ENCODE assay signal across 8 mouse cellular contexts in genomic region chr4:119421921-119422293, GRCm38 (mm10). TPM values are rescaled to one million over a fixed set of nuclear protein-coding genes. Genes with fewer than 3 reads are reported as not detected.
DNase-seq lines count a peak whose midpoint lies in the region; ATAC-seq and TF ChIP-seq lines count a peak whose summit lies in the region.

No protein-coding gene starts in this region.

- no peaks in the 10 kb centered on the region for H3K36me3 ChIP-seq in liver, embryonic 14.5 days (replicated peaks; ENCODE audit: control insufficient read depth, insufficient read depth, low read depth)
- H3K36me3 ChIP-seq in small intestine, adult 2 months (ENCODE audit: control insufficient read depth, insufficient read depth, low read length): peaks cover 5% of the 10 kb centered on the region; the same call in 1 of the 2 replicates

- peaks cover 31 to 42% of the 10 kb centered on the region in 2 experiments for H3K4me1 ChIP-seq in liver, embryonic 14.5 days (replicated peaks; ENCODE audit: control insufficient read depth in 2 of 2, insufficient read depth in 2 of 2, low read length in 1 of 2)
- H3K4me1 ChIP-seq in small intestine, adult 2 months (ENCODE audit: control insufficient read depth, insufficient read depth, insufficient read length, low read length): peaks cover 11% of the 10 kb centered on the region

- peak overlapping the region; percentile 66 for H3K9ac ChIP-seq in liver, embryonic 14.5 days (replicated peaks)

- TF ChIP-seq POLR2A in small intestine, adult 2 months (IDR thresholded peaks at IDR 0.05; ENCODE audit: low read depth, low read length): no peak

- no peak for TF ChIP-seq EP300 in liver, embryonic 14.5 days (IDR thresholded peaks at IDR 0.05; ENCODE audit: low read depth)

- TF ChIP-seq CTCF in liver, embryonic 14.5 days (IDR thresholded peaks at IDR 0.05; ENCODE audit: low read depth): no peak
- TF ChIP-seq CTCF in small intestine, adult 2 months (IDR thresholded peaks at IDR 0.05; ENCODE audit: extremely low read depth, insufficient read length, insufficient replicate concordance, low read depth, low read length): no peak

- ATAC-seq in liver, embryonic 14.5 days (ENCODE audit: insufficient read depth): peak; percentile 40

- H3K4me3 ChIP-seq in liver, embryonic 14.5 days (ENCODE audit: insufficient read depth in 1 of 2, low read depth in 2 of 2, low read length in 2 of 2): peak overlapping the region; percentile 73 to 84
- H3K4me3 ChIP-seq in small intestine, adult 2 months (ENCODE audit: low read depth, low read length): peak overlapping the region; percentile 79

- intact Hi-C loops in left cerebral cortex, postnatal 14 days (cut with DNase I): no loop called here

- DNase-seq in adrenal gland, postnatal 25 days: peak; percentile 39
- no peak for DNase-seq in adrenal gland, adult 2 months
- DNase-seq in right cerebral cortex, postnatal 14 days: peak; percentile 33
- no peak for DNase-seq in right cerebral cortex, adult 18-20 months
- DNase-seq in gastrocnemius, postnatal 4 days (ENCODE audit: low spot score in 2 of 2): peak; percentile 25 to 55
- no peak for DNase-seq in liver, embryonic 14.5 days (ENCODE audit: low read depth in 3 of 3, low spot score in 3 of 3)
- no peak for DNase-seq in left cerebral cortex, postnatal 14 days (ENCODE audit: low spot score in 2 of 2)

- H3K9me3 ChIP-seq in liver, embryonic 14.5 days (ENCODE audit: control insufficient read depth, low read length): no peaks in the 10 kb centered on the region

- no peaks in the 10 kb centered on the region for H3K27me3 ChIP-seq in liver, embryonic 14.5 days (ENCODE audit: control insufficient read depth, insufficient read depth, low read length)
- no peaks in the 10 kb centered on the region for H3K27me3 ChIP-seq in small intestine, adult 2 months (ENCODE audit: control insufficient read depth, insufficient read depth, low read length)

- H3K4me2 ChIP-seq in liver, embryonic 14.5 days (ENCODE audit: low read depth): peak overlapping the region; percentile 71

- H3K27ac ChIP-seq in liver, embryonic 14.5 days: no peak overlapping the region
- H3K27ac ChIP-seq in small intestine, adult 2 months (ENCODE audit: insufficient read depth, low read depth, low read length): peak overlapping the region; percentile 97

- WGBS in liver, embryonic 14.5 days (ENCODE audit: insufficient replicate concordance): under 1% methylated on average over 26 of the region's 31 CpGs
- under 1% methylated on average over 31 of the region's 31 CpGs for WGBS in small intestine, adult 2 months

RNA-seq across cellular contexts. Expression of gene Ppcs, which starts 0.3 kb away (rescaled TPM):
- 45.9 and 48.6 TPM in 2 replicates for total RNA-seq in adrenal gland, postnatal 25 days (2021)
- total RNA-seq in adrenal gland, adult 2 months (2021): 10 to 100 TPM; 28.9 to 55.6 TPM
- 60.9 and 75.8 TPM in 2 replicates for polyA plus RNA-seq in adrenal gland, adult 2 months (2012; rRNA removed)
- total RNA-seq in gastrocnemius, postnatal 4 days (2021): 1 to 10 TPM; 5.7 to 6.0 TPM
- polyA plus RNA-seq in liver, embryonic 14.5 days (2012; rRNA removed): 5.0 and 6.5 TPM in 2 replicates
- polyA plus RNA-seq in liver, embryonic 14.5 days (2014; fragmentation: Nextera tagmentation; extraction: Ambion mirVana): 14.4 and 15.5 TPM in 2 replicates
- polyA plus RNA-seq in small intestine, adult 2 months (2012; rRNA removed): 13.9 and 24.7 TPM in 2 replicates
- total RNA-seq in left cerebral cortex, postnatal 14 days (2021): 1 to 10 TPM; 4.5 to 5.7 TPM

RNA-seq across cellular contexts. Expression of gene Zmynd12, which starts 0.7 kb away (rescaled TPM):
- 2.3 and 4.5 TPM in 2 replicates for total RNA-seq in adrenal gland, postnatal 25 days (2021)
- 1 to 10 TPM; 3.0 to 3.3 TPM for total RNA-seq in adrenal gland, adult 2 months (2021)
- 5.5 and 7.9 TPM in 2 replicates for polyA plus RNA-seq in adrenal gland, adult 2 months (2012; rRNA removed)
- not detected for total RNA-seq in gastrocnemius, postnatal 4 days (2021)
- 0.04 and 0.06 TPM in 2 replicates for polyA plus RNA-seq in liver, embryonic 14.5 days (2012; rRNA removed)
- 0.15 TPM in 2 replicates for polyA plus RNA-seq in liver, embryonic 14.5 days (2014; fragmentation: Nextera tagmentation; extraction: Ambion mirVana)
- 0.17 and 0.44 TPM in 2 replicates for polyA plus RNA-seq in small intestine, adult 2 months (2012; rRNA removed)
- total RNA-seq in left cerebral cortex, postnatal 14 days (2021): under 1 TPM in 1 of 2 experiments, not detected in 1; 0.23 TPM

RNA-seq across cellular contexts. Expression of gene Ccdc30, which starts 6.6 kb away (rescaled TPM):
- total RNA-seq in adrenal gland, postnatal 25 days (2021): 12.5 and 15.9 TPM in 2 replicates
- total RNA-seq in adrenal gland, adult 2 months (2021): 10 to 100 TPM in 1 of 2 experiments, 1 to 10 TPM in 1; 7.2 to 23.9 TPM
- 2.5 and 3.2 TPM in 2 replicates for polyA plus RNA-seq in adrenal gland, adult 2 months (2012; rRNA removed)
- total RNA-seq in gastrocnemius, postnatal 4 days (2021): under 1 TPM; 0.44 to 0.61 TPM
- 0.15 and 0.41 TPM in 2 replicates for polyA plus RNA-seq in liver, embryonic 14.5 days (2012; rRNA removed)
- polyA plus RNA-seq in liver, embryonic 14.5 days (2014; fragmentation: Nextera tagmentation; extraction: Ambion mirVana): 0.96 and 1.2 TPM in 2 replicates
- 0.10 and 0.13 TPM in 2 replicates for polyA plus RNA-seq in small intestine, adult 2 months (2012; rRNA removed)
- 10 to 100 TPM; 19.4 to 19.8 TPM for total RNA-seq in left cerebral cortex, postnatal 14 days (2021)

Comparison
In these comparisons a context has a peak if more than half of its experiments do, and no peak if none do; other contexts are left out.
1. DNase-seq: peak in adrenal gland, postnatal 25 days (single experiment), right cerebral cortex, postnatal 14 days (single experiment) and gastrocnemius, postnatal 4 days (2 of 2); none in adrenal gland, adult 2 months (single experiment), right cerebral cortex, adult 18-20 months (single experiment), liver, embryonic 14.5 days (0 of 3) and left cerebral cortex, postnatal 14 days (0 of 2).